Mouse (Mus musculus) hindbrain, embryonic 13.5 days (tissue): ENCODE results near the gene Matn3. TPM values are rescaled to one million over a fixed set of nuclear protein-coding genes. Genes with fewer than 3 reads are reported as not detected.

ENCODE experiments used
- ATAC-seq: fragments of 200-750 bp; cut with Nextera tagmentation; 2 replicates; pipeline ENCODE4 v1.8.0; 2017; ENCODE audit warnings: moderate TSS enrichment; ENCODE audit not compliant: low FRiP score
- H3K27ac ChIP-seq: fragments of 300-500 bp; sonication (generic); 2 replicates; pipeline ENCODE4 v1.5.1; 2015; ENCODE audit warnings: inconsistent platforms, mild to moderate bottlenecking, moderate library complexity
- H3K27me3 ChIP-seq: fragments of 300-500 bp; sonication (generic); 2 replicates; pipeline ENCODE4 v1.6.1; 2015; ENCODE audit warnings: mild to moderate bottlenecking, inconsistent platforms
- H3K36me3 ChIP-seq: fragments of 300-500 bp; sonication (generic); 2 replicates; pipeline ENCODE4 v1.6.1; 2015; ENCODE audit warnings: mild to moderate bottlenecking, inconsistent platforms
- H3K4me1 ChIP-seq: fragments of 300-500 bp; sonication (generic); replicated peaks from 2 replicates; pipeline ENCODE4 v1.6.1; 2015; ENCODE audit warnings: inconsistent platforms
- H3K4me2 ChIP-seq: fragments of 300-500 bp; sonication (generic); 2 replicates; pipeline ENCODE4 v1.6.1; 2015; ENCODE audit warnings: inconsistent platforms, mild to moderate bottlenecking, moderate library complexity
- H3K4me3 ChIP-seq: fragments of 300-500 bp; sonication (generic); 2 replicates; pipeline ENCODE4 v1.5.1; 2015; ENCODE audit warnings: mild to moderate bottlenecking, inconsistent platforms
- H3K9ac ChIP-seq: fragments of 300-500 bp; sonication (generic); 2 replicates; pipeline ENCODE4 v1.6.1; 2015; ENCODE audit warnings: mild to moderate bottlenecking, inconsistent platforms
- H3K9me3 ChIP-seq: fragments of 300-500 bp; sonication (generic); 2 replicates; pipeline ENCODE4 v1.6.1; 2016; ENCODE audit warnings: inconsistent platforms
- WGBS: fragments of 180-500 bp; shearing (Covaris S2); methylation state at CpG from one replicate; pipeline ENCODE4 v1.1.7; 2015; 5-methylcytosine and 5-hydroxymethylcytosine counted together
- polyA plus RNA-seq: library from polyadenylated mRNA; unstranded; fragments of >200 nt; fragmentation: Nextera tagmentation; extraction: Ambion mirVana; gene quantifications from 2 replicates; pipeline ENCODE4 v1.2.1, GENCODE M21; 2015

The Matn3 gene
- 0.22 and 0.71 TPM in 2 replicates for polyA plus RNA-seq

DNA sequence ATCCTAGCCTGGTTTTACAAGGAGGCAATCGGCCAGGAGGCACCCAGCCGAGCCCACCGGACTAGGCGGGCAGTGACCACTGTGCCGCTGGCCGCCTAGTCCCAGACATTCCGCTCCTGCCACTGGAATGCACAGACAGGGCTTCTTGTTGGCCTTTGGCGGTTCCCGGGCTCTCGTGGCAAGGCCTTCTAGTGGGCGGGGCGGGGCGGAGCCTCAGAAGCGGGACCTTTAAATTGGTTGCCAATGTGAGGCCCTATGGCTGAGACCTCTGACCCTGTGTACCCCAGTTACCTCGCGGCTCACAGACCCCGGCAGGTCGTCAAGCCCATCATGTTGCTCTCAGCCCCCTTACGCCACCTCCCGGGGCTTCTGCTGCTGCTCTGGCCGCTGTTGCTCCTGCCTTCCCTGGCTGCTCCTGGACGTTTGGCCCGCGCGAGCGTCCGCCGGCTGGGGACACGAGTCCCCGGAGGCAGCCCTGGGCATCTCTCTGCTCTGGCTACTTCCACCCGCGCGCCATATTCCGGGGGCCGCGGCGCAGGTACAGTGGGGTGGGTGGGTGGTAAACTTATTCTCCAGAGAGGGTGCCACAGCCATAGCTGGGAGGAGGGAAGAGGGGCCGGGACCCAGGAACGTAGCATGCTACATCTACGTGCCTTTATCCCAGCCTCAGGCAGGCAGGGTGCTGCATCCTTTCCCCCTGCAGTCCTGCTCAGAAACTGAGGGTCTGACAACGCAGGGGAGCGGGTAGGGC is at the start of gene Matn3:
TSS of gene Matn3 (plus strand) at position 216 of the 751 bp plus-strand sequence.
- peaks cover 11% of the 10 kb centered on the region for H3K4me1 ChIP-seq
- no peaks in the 10 kb centered on the region for H3K9me3 ChIP-seq
- under 1% methylated on average over 42 of the region's 42 CpGs for WGBS
- H3K4me2 ChIP-seq: peak within 1 kb of the TSS; percentile 96
- ATAC-seq: peak; percentile 78
- H3K4me3 ChIP-seq: peak within 1 kb of the TSS; percentile 49
- H3K27ac ChIP-seq: no peak within 1 kb of the TSS
- H3K36me3 ChIP-seq: no peaks in the 10 kb centered on the region
- peaks cover 20% of the 10 kb centered on the region for H3K27me3 ChIP-seq
- H3K9ac ChIP-seq: peak within 1 kb of the TSS; percentile 74

DNA sequence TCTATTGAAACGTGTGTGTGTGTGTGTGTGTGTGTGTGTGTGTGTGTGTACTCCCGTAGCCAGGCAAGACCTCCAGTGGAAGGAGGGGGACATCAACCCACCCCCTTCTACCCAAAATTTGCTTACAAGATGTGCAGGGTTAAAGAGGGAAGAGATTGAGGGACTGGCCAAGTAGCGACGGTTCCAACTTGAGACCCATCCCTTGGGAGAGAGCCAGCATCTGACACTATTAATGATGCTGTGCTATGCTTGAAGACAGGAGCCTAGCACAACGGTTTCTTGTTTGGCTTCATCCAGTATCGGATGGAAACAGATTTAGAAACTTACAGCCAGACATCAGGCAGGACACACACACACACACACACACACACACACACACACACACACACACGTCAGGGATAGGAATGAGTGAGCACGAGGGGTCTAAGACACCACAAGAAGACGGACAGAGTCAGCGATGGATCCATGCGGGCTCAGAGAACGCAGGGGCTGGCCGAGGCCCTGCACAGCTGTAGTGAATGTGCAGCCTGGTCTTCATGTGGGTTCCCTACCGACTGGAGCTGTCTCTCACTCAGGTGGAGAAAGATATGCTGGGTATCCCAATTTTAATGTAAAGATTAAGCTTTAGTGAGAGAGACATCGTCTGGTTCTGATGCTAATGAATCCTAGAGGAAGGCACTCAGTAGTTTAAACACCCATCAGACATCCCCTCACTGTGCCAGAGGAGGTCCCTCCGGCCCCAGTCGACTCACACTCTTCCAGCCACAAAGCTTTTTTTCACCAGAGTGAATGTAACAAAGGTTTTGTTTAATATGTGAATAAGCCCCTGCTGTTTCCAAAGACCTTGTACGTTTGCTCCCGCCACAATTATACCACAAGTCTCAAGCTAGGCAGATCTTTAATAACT is 48.6 kb upstream of the Matn3 start:
- ATAC-seq: peak; percentile 70; the same call in 1 of the 2 replicates

DNA sequence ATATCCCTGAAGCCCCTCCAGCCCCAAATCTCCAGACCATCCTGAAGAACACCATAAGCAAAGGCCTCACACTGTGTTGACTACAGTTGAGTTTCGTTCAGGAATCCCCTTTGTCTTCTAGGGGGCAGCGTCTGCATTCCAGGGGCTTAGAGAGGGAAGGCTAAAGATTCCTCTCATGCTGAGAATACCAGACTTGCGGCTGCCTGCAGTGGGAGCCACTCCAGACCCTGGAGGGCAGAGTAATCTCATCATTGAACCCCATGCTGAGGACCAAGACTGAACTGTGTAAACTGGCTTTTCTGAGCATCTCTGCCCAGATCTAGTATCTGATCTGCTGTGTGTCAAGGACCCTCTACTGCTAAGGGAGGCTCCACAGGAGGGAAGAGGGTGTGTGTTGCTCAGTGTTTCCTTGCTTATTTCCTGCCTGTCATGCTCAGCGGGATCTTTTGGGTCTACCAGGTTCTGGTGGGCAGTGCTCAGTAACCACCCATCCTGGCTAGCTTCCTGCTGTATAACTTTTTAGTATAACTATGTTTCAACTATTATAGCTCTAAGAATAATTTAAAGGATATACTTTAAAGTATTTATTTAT is 47.5 kb upstream of the Matn3 start:
- no peaks in the 10 kb centered on the region for H3K9me3 ChIP-seq
- H3K27me3 ChIP-seq: no peaks in the 10 kb centered on the region
- H3K4me3 ChIP-seq: no peak overlapping the region
- H3K4me2 ChIP-seq: no peak overlapping the region
- H3K9ac ChIP-seq: no peak overlapping the region
- WGBS: 25% methylated on average over 4 of the region's 4 CpGs
- H3K36me3 ChIP-seq: no peaks in the 10 kb centered on the region
- no peak overlapping the region; the same call in 1 of the 2 replicates for H3K27ac ChIP-seq
- 0 out of 2 replicates have a peak, but pooled peaks cover 12% of the 10 kb centered on the region for H3K4me1 ChIP-seq
- ATAC-seq: no peak

More for the DNA sequence above, 48.6 kb upstream of the Matn3 start:
- 47% methylated on average over 19 of the region's 19 CpGs for WGBS
- Histone ChIP-seq H3K36me3 (no peaks in the 10 kb centered on the region), H3K4me1 (0 out of 2 replicates have a peak, but pooled peaks cover 12% of the 10 kb centered on the region), H3K27me3 (no peaks in the 10 kb centered on the region), H3K4me2 (no peak overlapping the region), H3K27ac (peak overlapping the region; percentile 35; the same call in 1 of the 2 replicates), H3K4me3 (no peak overlapping the region), H3K9ac (no peak overlapping the region), H3K9me3 (no peaks in the 10 kb centered on the region)

DNA sequence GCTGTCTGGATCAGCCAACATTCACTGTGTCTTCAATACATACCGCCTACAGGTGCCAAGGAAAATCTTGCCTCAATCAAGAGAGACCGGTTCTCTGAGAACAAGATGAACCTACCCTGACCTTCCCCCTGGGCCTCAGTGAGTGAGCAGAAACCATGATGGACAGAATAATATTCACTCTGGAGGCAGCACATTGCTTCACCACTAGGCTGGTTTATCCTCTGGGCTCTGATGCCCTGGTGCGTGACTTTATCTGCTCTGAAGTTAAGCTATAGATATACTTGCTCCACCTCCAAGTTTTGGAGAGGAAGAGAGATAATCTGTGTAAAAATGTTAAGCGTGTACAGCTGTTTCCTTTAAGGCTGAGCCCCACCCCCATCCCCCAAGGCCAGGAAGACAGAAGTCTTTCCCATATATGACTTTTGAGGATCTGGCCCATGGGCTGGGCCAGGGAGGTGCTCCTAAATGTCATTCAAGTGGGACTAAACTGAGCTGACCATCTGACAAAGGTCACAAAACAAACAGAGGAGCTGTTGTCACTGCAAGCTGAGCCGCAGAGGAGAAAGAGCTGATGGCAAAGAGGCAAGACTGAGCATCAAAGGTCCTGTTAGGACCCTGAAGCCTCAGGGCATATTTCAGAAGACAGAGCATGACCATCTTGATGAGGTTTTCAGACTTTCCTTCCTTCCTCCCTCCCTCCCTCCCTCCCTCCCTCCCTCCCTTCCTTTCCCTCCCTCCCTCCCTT is 46.6 kb upstream of the Matn3 start:
- Histone ChIP-seq H3K4me3 (no peak overlapping the region), H3K4me2 (no peak overlapping the region), H3K9ac (no peak overlapping the region), H3K27me3 (no peaks in the 10 kb centered on the region), H3K27ac (no peak overlapping the region), H3K4me1 (0 out of 2 replicates have a peak, but pooled peaks cover 12% of the 10 kb centered on the region), H3K36me3 (no peaks in the 10 kb centered on the region), H3K9me3 (no peaks in the 10 kb centered on the region)
- WGBS: 68% methylated on average over 5 of the region's 5 CpGs
- ATAC-seq: no peak

DNA sequence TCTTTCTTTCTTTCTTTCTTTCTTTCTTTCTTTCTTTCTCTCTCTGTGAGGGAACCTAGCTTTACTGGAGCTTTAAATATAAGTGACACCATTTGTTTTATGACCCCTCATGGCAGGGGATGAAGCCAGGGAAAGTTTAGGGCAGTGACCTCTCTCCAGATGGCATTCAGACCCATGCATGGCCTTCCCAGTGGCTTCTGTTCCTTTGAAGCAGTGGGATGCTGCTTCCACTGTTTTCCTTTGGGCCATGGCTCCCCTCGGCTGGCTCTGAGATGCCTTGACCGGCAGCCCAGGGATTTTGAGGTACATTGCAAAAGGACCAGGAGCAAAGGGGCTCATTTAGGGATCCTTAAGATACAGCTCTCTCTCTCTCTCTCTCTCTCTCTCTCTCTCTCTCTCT is 45.8 kb upstream of the Matn3 start:
- 22% methylated on average over 2 of the region's 2 CpGs for WGBS
- Histone ChIP-seq H3K27ac (no peak overlapping the region), H3K9ac (no peak overlapping the region), H3K27me3 (no peaks in the 10 kb centered on the region), H3K4me1 (0 out of 2 replicates have a peak, but pooled peaks cover 12% of the 10 kb centered on the region), H3K4me2 (no peak overlapping the region), H3K36me3 (no peaks in the 10 kb centered on the region), H3K9me3 (no peaks in the 10 kb centered on the region), H3K4me3 (no peak overlapping the region)
- no peak for ATAC-seq

DNA sequence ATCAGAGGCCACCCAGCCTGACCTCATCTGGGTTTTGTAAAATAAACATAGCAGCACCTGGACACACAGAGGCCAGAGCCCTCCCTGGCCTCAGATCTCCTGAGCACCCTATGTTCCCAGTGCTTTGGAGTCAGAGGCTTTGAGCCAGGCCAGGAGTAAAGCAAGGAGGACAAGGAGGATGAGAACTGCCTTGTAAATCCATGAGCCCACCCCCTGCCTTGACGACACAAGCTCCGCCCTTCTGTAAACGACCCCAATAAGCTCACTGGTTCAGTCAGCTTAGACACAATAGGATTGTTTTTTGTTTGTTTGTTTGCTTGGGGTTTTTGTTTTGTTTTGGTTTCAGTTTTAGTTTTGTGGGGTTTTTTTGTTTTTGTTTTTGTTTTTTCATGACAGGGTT is 45.2 kb upstream of the Matn3 start:
- WGBS: 31% methylated on average over 3 of the region's 3 CpGs
- H3K36me3 ChIP-seq: no peaks in the 10 kb centered on the region
- H3K9ac ChIP-seq: no peak overlapping the region
- 0 out of 2 replicates have a peak, but pooled peaks cover 12% of the 10 kb centered on the region for H3K4me1 ChIP-seq
- no peak overlapping the region for H3K27ac ChIP-seq
- no peaks in the 10 kb centered on the region for H3K27me3 ChIP-seq
- no peak overlapping the region for H3K4me2 ChIP-seq
- no peak overlapping the region for H3K4me3 ChIP-seq
- no peak for ATAC-seq
- H3K9me3 ChIP-seq: no peaks in the 10 kb centered on the region

DNA sequence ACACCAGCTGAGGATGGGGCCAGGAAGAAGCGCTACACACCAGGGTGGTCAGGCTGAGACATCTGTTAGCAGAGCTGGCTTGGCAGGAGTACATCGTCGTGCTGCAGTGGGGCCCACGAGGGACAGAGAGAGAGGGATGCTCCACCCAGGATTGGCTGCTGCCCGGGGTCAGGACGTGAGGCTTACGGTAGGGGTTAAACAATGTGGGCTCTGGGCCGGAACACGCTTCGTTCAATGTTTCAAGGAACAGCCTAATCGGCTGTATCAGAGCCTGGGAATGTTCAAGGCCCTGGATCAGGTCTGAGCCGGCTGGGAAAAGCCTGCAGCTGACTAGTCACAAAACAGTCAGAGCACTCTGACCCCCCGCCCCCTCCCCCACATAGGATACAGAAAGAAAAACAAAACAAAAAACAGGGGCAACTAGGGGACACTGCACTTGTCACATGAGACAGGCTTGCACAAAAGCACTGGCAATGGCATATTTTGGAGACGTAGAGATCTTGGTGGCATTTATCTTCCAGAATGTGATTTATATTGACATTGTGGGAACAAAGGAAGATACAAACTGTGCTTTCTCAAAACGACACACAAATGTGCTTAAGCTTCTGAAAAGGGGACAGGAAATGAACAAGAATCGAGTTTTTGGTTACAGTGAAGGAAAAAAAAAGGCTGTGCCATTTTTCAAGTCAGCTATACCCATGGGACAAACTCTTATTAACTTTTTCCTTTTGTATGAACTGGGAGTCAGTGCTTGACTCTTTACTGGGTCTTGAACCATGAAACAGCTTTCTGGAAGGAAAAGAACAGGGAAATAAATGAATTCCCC is 34.7 kb upstream of the Matn3 start:
- Histone ChIP-seq H3K9ac (peak overlapping the region; percentile 60), H3K27ac (peak overlapping the region; percentile 76), H3K9me3 (no peaks in the 10 kb centered on the region), H3K27me3 (no peaks in the 10 kb centered on the region), H3K4me2 (peak overlapping the region; percentile 32), H3K36me3 (no peaks in the 10 kb centered on the region), H3K4me3 (no peak overlapping the region), H3K4me1 (peaks cover 29% of the 10 kb centered on the region)
- peak; percentile 71 for ATAC-seq
- 6% methylated on average over 16 of the region's 16 CpGs for WGBS

DNA sequence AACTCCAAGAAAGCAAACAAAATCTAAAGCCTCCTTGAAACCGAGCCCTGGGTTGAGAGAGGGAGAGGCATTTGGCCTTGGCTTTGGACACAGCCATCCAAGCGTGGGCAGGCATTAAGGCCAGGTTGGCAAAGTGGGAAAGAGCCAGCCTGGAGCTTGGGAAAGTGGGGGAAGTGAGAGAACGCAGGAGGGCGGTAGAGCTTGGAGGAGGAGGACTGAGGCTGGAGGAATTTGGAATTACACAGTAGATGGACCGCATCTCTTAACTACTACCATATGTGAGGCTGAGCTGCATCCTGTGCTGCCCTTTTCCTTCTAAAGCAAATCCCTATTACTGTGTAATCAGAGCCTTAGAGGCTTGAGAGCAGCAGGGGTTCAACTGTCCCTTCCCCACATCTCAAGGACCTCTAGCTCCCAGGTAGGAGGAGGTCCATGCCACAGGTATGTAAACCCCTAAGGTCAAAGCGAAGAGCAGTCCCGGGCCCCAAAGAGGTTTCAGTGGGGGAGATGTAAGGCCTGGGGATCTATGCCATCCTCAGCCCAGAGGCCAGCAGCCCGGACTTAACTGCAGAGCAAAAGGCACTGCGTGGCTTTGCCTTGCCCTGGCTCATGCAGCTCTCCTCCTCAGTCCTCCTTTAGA is 33.9 kb upstream of the Matn3 start:
- Histone ChIP-seq H3K27me3 (no peaks in the 10 kb centered on the region), H3K36me3 (no peaks in the 10 kb centered on the region), H3K4me2 (no peak overlapping the region), H3K4me1 (peaks cover 29% of the 10 kb centered on the region), H3K27ac (peak overlapping the region; percentile 76), H3K4me3 (no peak overlapping the region), H3K9me3 (no peaks in the 10 kb centered on the region), H3K9ac (no peak overlapping the region)
- 60% methylated on average over 9 of the region's 9 CpGs for WGBS
- ATAC-seq: no peak

DNA sequence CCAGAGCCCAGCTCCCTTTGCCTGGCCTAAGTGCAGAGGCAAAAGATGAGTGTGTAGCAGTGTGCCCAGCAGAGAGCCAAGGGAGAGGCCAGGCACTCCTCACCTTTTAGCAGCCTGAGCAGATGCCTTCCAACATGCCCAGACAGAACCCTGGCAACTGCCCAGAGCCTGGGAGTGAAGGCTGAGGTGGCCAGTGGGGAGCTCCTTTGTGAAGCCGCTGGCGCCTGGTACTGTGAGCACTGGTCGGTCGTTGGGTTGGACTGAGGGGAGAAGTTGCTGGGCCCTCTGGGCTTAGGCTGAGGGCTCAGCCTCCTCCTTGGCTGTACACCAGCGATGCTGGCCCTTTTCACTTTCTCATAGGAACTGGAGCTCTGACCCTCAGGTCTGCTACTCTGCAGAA is 31.4 kb upstream of the Matn3 start:
- peak overlapping the region; percentile 74 for H3K27ac ChIP-seq
- H3K4me3 ChIP-seq: no peak overlapping the region
- WGBS: 33% methylated on average over 5 of the region's 5 CpGs
- H3K9ac ChIP-seq: 0 out of 2 replicates have a peak overlapping the region, but pooled peaks have one; percentile 43
- peak; percentile 58 for ATAC-seq
- no peaks in the 10 kb centered on the region for H3K9me3 ChIP-seq
- no peaks in the 10 kb centered on the region for H3K36me3 ChIP-seq
- peaks cover 29% of the 10 kb centered on the region for H3K4me1 ChIP-seq
- no peaks in the 10 kb centered on the region for H3K27me3 ChIP-seq
- H3K4me2 ChIP-seq: peak overlapping the region; percentile 8; the same call in 1 of the 2 replicates

DNA sequence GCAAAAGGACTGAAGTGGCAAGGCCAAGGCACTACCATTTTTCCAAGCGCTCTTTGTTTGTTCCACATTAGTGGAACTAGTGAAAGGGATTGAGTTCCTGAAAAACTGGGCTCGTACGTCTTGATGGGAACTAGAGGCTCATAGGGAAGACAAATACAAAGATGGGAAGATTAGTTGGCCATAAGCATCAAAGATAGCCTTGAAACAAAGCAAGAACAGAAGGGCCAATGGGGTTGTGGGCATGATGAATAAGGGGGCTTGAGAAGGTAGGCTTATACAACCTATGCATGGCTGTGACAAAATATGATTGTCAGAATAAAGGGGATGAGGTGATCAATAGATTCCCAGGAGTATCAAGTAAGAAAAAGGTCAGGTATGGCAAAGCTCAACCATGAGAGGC is 28.5 kb upstream of the Matn3 start:
- Histone ChIP-seq H3K4me2 (no peak overlapping the region), H3K4me3 (no peak overlapping the region), H3K36me3 (no peaks in the 10 kb centered on the region), H3K9me3 (no peaks in the 10 kb centered on the region), H3K27me3 (no peaks in the 10 kb centered on the region), H3K27ac (no peak overlapping the region), H3K9ac (no peak overlapping the region), H3K4me1 (peaks cover 26% of the 10 kb centered on the region)
- 95% methylated on average over 3 of the region's 3 CpGs for WGBS
- no peak for ATAC-seq
